Mouse (Mus musculus): ENCODE measurements around the gene Iglon5. TPM values are rescaled to one million over a fixed set of nuclear protein-coding genes. Genes with fewer than 3 reads are reported as not detected.
A peak's percentile ranks its signal among the peaks of the same experiment; 100 is the strongest.

The Iglon5 gene
- total RNA-seq, 2 experiments from 2014 or later = 46.4 to 47.7 TPM

- intact Hi-C loops (cut with DNase I) = loop anchor here (10.0 kb wide), 1 partner anchor 126 kb away; the partner anchor contains the start of gene Zfp715
- DNase-seq (ENCODE audit: extremely low spot score in 1 of 2, low spot score in 2 of 2) = no peak
Measured at GRCm38 (mm10) chr7:43440482-43440881, 49.4 kb downstream of the Iglon5 start, which contains the start of gene Cldnd2. Cldnd2 (plus strand) TSS chr7:43440782.

DNA sequence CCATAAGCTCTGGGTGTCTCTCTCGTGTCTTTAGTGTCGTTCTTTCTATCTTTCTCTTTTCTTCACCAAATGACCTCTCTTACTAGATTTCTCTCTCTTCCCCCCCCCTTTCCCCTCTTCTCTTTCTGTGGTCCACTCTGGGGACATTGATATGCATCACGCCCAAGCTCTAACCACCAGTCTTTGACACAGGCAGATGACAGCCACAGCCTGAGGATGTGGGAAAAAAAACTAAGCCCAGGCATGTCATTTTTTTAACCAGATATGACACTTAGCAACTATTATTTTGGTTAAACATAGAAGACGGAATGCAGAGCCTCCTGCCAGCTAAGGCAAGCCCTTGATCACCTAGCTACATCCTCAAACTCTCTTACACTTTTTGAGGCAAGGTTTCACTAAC, 51.3 kb downstream of the Iglon5 start:
- DNase-seq (ENCODE audit: extremely low spot score in 1 of 2, low spot score in 2 of 2) = no peak
- intact Hi-C loops (cut with DNase I) = no loop called here

DNA sequence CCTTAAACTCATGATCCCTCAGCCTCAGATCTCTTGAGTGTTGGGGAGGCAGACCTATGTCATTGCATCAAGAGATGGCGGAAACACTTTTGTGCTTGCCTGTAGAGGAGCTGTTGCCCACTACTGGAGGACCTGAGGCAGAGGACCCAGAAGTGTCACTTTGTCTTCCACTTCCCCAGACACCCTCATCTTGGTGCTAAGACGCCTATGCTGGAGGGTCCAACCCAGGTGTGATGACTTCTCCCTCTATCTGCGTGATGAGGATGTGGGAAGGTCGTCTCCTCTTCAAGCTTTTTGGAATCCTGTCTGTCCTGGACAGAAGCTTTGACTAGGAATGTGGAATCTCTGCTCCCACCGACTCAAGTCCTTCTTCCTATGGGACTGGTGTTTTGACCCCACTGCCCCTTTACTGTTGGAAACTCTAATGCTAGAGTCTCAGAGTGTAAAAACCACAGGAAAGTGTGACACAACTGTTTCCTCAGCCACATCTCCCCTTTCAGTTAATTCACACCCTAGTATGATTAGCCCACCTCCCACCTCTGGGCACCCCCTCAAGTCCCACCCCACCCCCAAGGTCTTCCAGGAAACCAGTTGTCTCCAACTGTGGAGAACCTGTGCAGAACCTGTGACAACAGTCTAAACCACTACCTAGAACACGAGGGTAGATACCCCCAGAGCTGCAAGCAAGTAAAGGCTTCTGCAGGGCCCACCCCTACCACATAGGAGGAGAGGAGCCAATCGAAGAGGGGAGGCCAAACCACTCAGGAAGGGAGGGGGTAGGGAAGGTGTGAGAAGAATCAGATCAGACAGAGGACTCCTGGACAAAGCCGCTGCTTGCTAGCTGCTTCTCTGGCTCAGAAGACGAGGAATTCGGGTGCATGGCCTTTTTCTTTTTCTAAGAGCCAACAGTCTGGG, 53.3 kb downstream of the Iglon5 start, which contains the start of gene Nkg7:
Gene Nkg7 (plus strand): TSS at position 733 of the 915 bp plus-strand sequence.
- intact Hi-C loops (cut with DNase I) = no loop called here
- DNase-seq (ENCODE audit: extremely low spot score in 1 of 2, low spot score in 2 of 2) = no peak

DNA sequence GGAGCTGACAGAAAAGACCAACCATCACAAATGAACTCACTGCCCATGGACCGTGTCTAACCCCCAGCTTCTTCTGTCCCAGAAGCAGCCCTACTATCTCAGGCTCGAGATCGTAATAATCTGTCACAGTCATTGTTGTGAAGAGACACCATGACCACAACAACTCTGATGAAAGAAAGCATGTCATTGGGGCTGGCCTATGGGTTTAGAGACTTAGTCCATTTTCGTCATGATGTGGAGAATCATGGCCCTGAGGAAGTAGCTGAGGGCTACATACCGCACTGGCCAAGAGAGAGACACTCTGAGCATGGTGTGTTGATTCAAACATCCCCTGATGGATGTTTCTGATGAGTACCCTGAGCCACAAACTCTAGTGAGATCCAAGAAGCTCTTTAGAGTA, 55.2 kb downstream of the Iglon5 start:
- intact Hi-C loops (cut with DNase I) = no loop called here
- DNase-seq (ENCODE audit: extremely low spot score in 1 of 2, low spot score in 2 of 2) = no peak

DNA sequence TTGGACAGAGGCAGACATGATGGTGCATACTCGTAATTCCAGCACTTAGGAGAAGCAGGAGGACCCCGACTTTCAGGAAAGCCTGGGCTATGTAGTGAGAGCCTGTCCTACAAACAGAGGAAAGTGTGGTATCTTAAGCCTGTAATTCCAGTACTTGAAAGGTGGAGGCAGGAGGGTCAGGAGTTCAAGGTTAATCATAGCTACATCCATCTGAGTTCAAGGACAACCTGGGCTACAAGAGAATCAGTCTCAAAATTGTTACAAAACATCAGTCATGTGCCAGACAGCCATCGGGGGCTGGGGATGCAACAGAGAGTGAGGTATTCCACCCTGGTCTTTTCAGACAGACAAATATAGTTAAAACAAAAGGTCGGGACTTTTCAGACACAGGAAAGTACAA, 57.0 kb downstream of the Iglon5 start:
- intact Hi-C loops (cut with DNase I) = no loop called here
- DNase-seq (ENCODE audit: extremely low spot score in 1 of 2, low spot score in 2 of 2) = no peak

DNA sequence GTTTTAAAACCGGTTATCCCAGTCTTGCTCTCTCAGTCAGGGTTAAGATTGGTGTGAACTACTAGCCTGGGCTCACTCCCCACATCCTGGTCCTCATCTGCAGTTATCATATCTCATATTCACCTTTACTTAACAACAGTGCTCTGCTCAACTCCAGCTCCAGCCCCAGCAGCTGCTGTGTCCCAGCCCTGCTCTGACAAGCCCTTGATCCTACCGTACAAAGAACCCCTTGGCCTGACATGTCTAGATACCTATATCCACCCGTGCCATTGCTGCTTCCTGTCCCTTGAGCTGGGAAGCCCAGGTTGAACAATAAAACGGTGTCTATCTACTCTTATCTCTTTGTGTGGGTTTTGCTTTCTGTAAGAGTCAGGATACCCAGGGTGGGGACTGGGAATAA, 60.4 kb downstream of the Iglon5 start:
- intact Hi-C loops (cut with DNase I) = no loop called here
- DNase-seq (ENCODE audit: extremely low spot score in 1 of 2, low spot score in 2 of 2) = no peak

- intact Hi-C loops (cut with DNase I) = no loop called here
- no peak for DNase-seq (ENCODE audit: extremely low spot score in 1 of 2, low spot score in 2 of 2)
Measured at GRCm38 (mm10) chr7:43427406-43427805, 62.5 kb downstream of the Iglon5 start, which contains the start of gene Lim2. Lim2 (plus strand) TSS chr7:43427670.

- intact Hi-C loops (cut with DNase I) = loop anchor here (1.0 kb wide), 1 partner anchor 71 kb away; no protein-coding TSS in a partner anchor
- DNase-seq (ENCODE audit: extremely low spot score in 1 of 2, low spot score in 2 of 2) = no peak
Measured at GRCm38 (mm10) chr7:43423991-43424625, 65.8 kb downstream of the Iglon5 start.

- intact Hi-C loops (cut with DNase I) = loop anchor here (1.0 kb wide), 1 partner anchor 72 kb away; no protein-coding TSS in a partner anchor
- DNase-seq (ENCODE audit: extremely low spot score in 1 of 2, low spot score in 2 of 2) = peak; percentile 62 to 84
Measured at GRCm38 (mm10) chr7:43422995-43423617, 66.8 kb downstream of the Iglon5 start.

Small RNA genes lying within 50 kb of the gene (microRNA-seq; reads per million reads assigned to microRNA genes)
- gene Mir7051 = 2.0 reads per million

Other genes with a start within 250 kb of the Iglon5 start
- 10 to 100 TPM; 19.3 to 20.7 TPM for gene Zfp715, start 176.8 kb downstream of the Iglon5 start, total RNA-seq (2021)
- under 1 TPM; 0.26 to 0.45 TPM for gene Siglecf, start 138.7 kb downstream of the Iglon5 start, total RNA-seq (2021)
- gene Siglecg, start 81.9 kb downstream of the Iglon5 start, total RNA-seq (2021) = under 1 TPM; 0.09 to 0.14 TPM
- not detected for gene Lim2, start 62.4 kb downstream of the Iglon5 start, total RNA-seq (2021)
- not detected for gene Nkg7, start 53.0 kb downstream of the Iglon5 start, total RNA-seq (2021)
- not detected for gene Cldnd2, start 49.3 kb downstream of the Iglon5 start, total RNA-seq (2021)
- 10 to 100 TPM; 52.2 to 55.8 TPM for gene Etfb, start 46.0 kb downstream of the Iglon5 start, total RNA-seq (2021)
- gene Gm45233, start 45.9 kb downstream of the Iglon5 start, total RNA-seq (2021) = 1 to 10 TPM in 1 of 2 experiments, under 1 TPM in 1; 0.79 to 1.4 TPM
- 1 to 10 TPM; 4.4 TPM for gene Vsig10l, start 26.9 kb downstream of the Iglon5 start, total RNA-seq (2021)
- gene 4931406B18Rik, start 15.9 kb upstream of the Iglon5 start, total RNA-seq (2021) = not detected
- 1 to 10 TPM; 6.3 to 6.7 TPM for gene Cd33, start 54.4 kb upstream of the Iglon5 start, total RNA-seq (2021)
- gene Zfp658, start 72.2 kb upstream of the Iglon5 start, total RNA-seq (2021) = 1 to 10 TPM; 5.1 to 5.8 TPM
- 10 to 100 TPM; 17.1 to 26.4 TPM for gene Zfp719, start 89.5 kb upstream of the Iglon5 start, total RNA-seq (2021)
- not detected for gene Zfp819, start 117.1 kb upstream of the Iglon5 start, total RNA-seq (2021)
- under 1 TPM in 1 of 2 experiments, not detected in 1; 0.18 TPM for gene Ceacam18, start 144.6 kb upstream of the Iglon5 start, total RNA-seq (2021)
- gene Siglece, start 170.1 kb upstream of the Iglon5 start, total RNA-seq (2021) = 1 to 10 TPM; 1.1 TPM
- gene Ctu1, start 181.9 kb upstream of the Iglon5 start, total RNA-seq (2021) = 10 to 100 TPM; 12.4 TPM
- not detected for gene Klk14, start 200.3 kb upstream of the Iglon5 start, total RNA-seq (2021)
- gene Klk13, start 222.5 kb upstream of the Iglon5 start, total RNA-seq (2021) = not detected

Data from left cerebral cortex, postnatal 10 days (tissue).